Mouse (Mus musculus) ovary, postnatal 10 days (tissue): Measurements from ENCODE around the gene Dst.

Experiments used
- DNase-seq: peaks from one replicate; pipeline ENCODE4 v3.0.0; 2022; ENCODE audit warnings: low spot score

The Dst gene

GRCm38 (mm10) chr1:33931791-33932190 lies 23.8 kb downstream of the Dst start:
- DNase-seq, result no peak

GRCm38 (mm10) chr1:33932196-33932595 lies 24.2 kb downstream of the Dst start:
- no peak for DNase-seq

- DNase-seq, result no peak
Measured at GRCm38 (mm10) chr1:33932845-33933499, 24.9 kb downstream of the Dst start.

GRCm38 (mm10) chr1:33935946-33936345 lies 27.9 kb downstream of the Dst start:
- no peak for DNase-seq

GRCm38 (mm10) chr1:33939828-33940227 lies 31.8 kb downstream of the Dst start:
- DNase-seq, result no peak

- no peak for DNase-seq
Measured at GRCm38 (mm10) chr1:33940364-33940928, 32.4 kb downstream of the Dst start.

GRCm38 (mm10) chr1:33942638-33943037 lies 34.6 kb downstream of the Dst start:
- no peak for DNase-seq

GRCm38 (mm10) chr1:33943943-33944342 lies 35.9 kb downstream of the Dst start:
- no peak for DNase-seq

GRCm38 (mm10) chr1:33944977-33945750 lies 37.1 kb downstream of the Dst start:
- DNase-seq, result no peak

- DNase-seq, result no peak
Measured at GRCm38 (mm10) chr1:33945756-33946155, 37.7 kb downstream of the Dst start.

GRCm38 (mm10) chr1:33946601-33947395 lies 38.8 kb downstream of the Dst start:
- no peak for DNase-seq

- no peak for DNase-seq
Measured at GRCm38 (mm10) chr1:33947838-33948237, 39.8 kb downstream of the Dst start.

GRCm38 (mm10) chr1:33948511-33948910 lies 40.5 kb downstream of the Dst start:
- DNase-seq, result no peak

- DNase-seq, result no peak
Measured at GRCm38 (mm10) chr1:33955626-33956025, 47.6 kb downstream of the Dst start.

- no peak for DNase-seq
Measured at GRCm38 (mm10) chr1:33960439-33960838, 52.4 kb downstream of the Dst start.

- DNase-seq, result no peak
Measured at GRCm38 (mm10) chr1:33964643-33965042, 56.6 kb downstream of the Dst start.

- DNase-seq, result no peak
Measured at GRCm38 (mm10) chr1:33965824-33966223, 57.8 kb downstream of the Dst start.

- no peak for DNase-seq
Measured at GRCm38 (mm10) chr1:33966328-33966727, 58.3 kb downstream of the Dst start.

GRCm38 (mm10) chr1:33967206-33967605 lies 59.2 kb downstream of the Dst start:
- no peak for DNase-seq

- no peak for DNase-seq
Measured at GRCm38 (mm10) chr1:33969910-33970309, 61.9 kb downstream of the Dst start.

- no peak for DNase-seq
Measured at GRCm38 (mm10) chr1:33974401-33974800, 66.4 kb downstream of the Dst start.

GRCm38 (mm10) chr1:33975333-33975732 lies 67.3 kb downstream of the Dst start:
- DNase-seq, result no peak
